Mouse (Mus musculus) mature B cell (primary cell): ENCODE measurements around the gene Hvcn1.

ENCODE experiments used
- in situ Hi-C: fragments of 300-500 bp; cut with MboI; formaldehyde crosslinking; loops from 2 replicates; pipeline ENCODE4 v1.14.3; 2019

The Hvcn1 gene

DNA sequence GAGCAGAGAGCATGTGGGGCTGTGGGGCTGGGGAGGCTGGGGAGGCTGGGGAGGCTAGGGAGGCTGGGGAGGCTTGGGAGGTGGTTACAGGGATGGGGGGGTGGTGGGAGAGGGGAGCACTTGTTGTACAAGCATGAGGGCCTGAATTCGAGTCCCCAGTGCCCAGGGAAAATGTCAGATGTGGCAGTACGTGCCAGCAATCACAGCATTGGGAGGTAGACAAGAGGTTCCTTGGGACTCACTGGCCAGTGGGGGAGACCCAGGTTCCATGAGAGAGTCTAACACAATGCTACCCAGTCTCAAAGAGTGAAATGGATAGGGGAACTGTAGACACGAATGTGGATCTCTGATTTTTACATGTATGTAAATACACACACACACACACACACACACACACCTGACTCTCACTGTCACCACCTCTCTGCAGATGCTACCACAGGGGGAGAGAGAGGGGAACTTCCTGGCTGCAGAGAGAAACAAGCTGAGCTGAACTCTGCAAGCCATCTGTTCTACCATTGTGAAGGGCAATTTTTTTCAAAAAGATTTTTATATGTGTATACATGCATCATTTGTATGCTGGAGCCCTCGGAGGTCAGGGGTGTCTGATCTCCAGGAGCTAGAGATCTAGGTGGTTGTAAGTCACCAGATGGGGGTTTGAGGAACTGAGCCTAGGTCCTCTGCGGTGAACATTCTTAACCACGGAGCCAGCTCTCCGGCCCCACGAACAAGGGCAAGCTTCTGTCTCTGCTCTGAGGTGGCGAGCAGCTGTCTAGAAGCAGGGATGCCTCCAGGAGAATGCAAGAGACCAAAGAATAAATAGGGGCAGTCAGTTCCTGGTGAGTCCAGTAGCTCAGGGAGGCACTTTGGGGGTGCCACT lies 28.0 kb downstream of the Hvcn1 start:
- in situ Hi-C loops: no loop called here

DNA sequence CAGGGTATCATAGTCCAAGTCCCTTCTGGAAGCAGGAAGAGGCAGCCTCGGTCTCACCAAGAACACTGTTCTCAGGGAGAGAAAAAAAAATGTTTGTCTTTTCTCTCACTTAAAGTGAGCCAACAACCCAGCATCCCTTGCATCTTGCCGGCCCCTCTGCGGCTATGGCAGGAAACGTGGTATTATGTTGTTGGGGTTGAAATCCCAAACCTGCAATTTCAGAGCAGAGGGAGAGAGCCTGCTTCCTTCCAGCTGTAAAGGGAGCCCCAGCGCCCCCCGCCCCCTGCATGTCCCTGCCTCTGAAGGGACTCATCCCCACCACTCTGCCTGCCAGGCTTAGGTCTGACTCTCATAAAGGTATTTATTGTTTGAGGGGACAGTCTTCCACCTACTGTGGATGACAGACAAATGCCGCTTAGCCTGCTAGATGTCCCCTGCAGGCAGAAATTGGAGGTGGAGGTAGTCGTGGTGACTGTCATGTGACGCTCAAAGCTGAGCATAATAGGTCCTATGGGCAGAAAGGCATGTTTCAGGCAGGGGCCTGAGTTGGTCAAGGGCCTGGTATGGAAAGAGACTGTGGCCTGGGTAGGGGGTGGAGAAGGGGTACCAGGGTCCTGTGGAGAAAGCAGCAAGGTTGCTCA lies 28.7 kb downstream of the Hvcn1 start:
- in situ Hi-C loops: no loop called here

DNA sequence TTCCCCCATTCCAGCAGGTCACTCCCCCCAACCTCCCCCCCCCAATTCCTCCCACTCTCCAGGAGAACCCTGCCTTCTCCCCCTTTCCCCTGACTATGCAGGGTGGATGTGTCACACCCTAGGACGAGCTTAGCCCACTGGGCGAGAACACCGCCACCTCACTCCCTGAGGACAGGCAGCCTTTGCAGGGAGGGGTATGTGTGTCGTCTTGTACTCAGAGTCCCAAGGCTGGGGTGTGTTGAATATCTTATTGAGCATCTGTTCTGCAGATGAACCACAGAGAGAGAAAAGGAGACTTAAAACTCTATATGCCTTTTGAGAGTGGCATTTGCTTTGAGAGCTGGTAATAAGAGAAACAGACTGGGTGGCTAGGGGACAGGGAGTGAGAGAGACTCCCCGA lies 30.6 kb downstream of the Hvcn1 start:
- in situ Hi-C loops: no loop called here

DNA sequence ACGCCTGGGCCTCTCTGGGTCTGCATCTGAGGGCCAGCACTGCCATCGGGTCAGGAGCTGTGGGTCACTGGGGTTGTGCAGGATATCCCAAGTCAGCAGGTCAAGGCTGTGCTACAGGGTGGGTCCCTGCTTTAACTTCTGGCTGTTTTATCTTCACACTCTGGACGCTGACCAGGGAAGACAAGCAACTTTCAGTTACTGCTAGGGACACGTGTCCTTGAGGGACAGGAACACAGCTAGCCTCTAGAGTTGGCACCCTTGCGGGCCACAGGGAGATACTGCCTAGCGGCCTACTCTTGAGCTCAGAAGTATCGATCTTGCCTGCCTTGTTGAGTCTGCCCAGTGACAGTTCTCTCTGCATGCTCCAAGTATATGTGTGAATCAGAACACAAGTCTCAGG lies 33.0 kb downstream of the Hvcn1 start:
- in situ Hi-C loops: no loop called here

DNA sequence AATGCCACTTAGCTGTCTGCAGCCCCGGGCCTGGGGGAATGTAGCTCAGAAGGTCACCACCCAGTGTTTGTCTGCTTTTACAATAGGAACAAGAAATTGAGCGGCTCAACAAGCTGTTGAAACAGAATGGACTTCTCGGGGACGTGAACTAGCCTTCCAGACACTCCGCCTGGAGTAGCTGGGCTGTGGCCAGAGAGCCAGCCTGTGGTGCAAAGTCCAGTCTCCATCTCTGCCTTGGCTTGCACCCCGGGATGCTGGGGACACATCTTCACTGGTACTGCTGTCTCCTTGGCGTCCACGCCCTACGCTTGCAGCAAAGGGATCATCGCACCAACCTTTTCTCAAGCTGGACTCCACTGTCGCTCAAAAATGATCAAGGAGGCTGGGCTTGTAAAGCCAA lies 33.9 kb downstream of the Hvcn1 start:
- in situ Hi-C loops: no loop called here

DNA sequence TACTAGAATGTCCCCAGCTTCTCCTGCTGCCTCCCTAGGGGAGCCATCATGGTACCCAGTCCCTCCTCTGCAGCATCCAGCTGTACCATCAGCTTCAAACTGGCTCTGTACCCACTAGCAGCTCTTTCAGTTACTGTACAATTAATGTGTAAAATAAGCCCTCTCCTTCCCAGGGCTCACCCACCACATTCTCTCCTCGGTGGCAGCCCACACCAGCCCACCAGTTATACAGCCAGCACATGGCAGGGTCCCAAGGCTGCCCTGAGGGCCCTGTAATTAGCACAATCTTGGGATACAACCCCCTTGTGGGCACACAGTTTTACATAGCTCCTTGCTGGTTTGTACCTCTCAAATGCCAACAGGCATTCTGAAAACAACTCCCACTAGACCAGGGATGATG lies 34.4 kb downstream of the Hvcn1 start:
- in situ Hi-C loops: no loop called here

DNA sequence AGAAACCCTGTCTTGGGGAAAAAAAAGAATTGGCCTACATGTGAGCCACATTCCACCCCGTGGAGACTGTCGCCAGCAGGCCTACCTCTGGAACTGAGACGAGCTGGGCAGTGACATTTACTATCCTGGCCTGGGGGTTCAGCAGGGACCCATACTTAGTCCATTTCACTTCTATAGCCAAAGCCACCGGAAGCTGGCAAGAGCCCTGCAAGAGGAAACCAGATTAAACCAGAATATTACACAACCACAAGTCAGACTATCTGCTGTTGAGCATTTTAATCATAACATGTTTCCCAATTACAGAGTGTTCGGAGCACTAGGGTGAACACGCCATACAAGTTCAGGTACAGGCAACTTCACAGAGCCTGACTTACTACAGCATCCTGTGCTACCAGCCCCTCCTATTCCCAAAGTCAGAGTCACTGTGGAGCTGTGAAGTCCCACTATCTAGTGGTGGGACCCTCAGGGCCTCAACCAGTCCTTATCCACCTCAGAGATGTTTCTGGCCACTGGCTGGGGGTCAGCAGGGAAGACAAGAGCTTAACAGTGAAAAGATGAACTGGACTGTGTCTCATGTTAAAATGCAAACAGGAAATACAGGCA lies 36.0 kb downstream of the Hvcn1 start:
- in situ Hi-C loops: no loop called here

DNA sequence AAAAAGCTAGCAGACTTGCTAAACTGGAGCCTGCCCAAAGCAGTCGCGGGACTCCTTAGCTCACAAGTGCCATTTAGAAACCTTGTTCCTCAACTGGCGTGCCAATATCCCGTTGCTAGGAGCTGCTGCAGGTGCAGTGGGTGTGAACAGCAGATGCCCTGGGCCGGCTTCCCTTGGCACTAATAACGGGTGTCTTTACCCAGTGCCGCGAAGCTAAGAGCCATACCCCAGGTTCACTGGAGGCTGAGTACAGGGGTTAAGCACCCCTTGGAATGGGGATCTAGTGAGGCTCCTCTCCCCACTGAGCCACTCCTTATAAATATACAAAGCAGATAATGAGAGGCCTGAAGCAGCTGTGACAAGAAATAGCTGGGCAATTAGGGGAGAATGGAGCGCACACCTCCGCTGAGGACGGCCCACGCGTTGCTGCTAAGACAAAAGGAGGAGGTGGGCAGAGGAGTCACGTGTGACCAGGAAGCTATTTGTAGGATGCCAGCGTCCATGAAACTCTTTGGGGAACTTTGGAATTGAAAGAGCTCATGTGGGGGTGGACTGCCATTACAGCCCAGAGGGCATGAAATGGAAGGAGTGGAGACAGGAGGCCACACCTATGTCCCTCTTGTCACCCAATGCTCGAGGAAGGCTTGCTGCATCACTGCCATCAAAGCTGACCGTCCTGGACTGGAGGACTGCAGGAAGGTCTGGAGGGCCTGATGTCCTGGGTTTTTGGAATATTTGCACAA lies 37.3 kb downstream of the Hvcn1 start:
- in situ Hi-C loops: no loop called here

DNA sequence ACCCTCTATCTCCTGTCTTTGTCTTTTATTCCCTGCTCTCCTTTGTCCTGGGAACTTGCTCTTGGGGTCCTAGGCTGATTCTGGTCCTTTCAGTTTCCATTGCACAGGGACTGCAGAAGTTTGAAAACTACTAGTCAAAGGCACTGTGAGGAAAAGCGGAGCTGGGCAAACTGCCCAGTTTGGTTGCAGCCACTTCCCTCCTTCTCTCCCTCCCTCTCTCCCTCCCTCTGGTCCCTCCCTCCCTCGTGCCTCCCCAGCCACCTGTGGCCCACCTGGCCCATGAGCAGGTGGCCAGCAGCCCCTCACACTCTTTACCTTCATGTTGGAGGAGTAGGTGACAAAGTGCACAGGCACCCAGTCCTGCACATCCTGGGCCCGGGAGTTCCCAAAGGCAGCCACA lies 38.6 kb downstream of the Hvcn1 start:
- in situ Hi-C loops: no loop called here

DNA sequence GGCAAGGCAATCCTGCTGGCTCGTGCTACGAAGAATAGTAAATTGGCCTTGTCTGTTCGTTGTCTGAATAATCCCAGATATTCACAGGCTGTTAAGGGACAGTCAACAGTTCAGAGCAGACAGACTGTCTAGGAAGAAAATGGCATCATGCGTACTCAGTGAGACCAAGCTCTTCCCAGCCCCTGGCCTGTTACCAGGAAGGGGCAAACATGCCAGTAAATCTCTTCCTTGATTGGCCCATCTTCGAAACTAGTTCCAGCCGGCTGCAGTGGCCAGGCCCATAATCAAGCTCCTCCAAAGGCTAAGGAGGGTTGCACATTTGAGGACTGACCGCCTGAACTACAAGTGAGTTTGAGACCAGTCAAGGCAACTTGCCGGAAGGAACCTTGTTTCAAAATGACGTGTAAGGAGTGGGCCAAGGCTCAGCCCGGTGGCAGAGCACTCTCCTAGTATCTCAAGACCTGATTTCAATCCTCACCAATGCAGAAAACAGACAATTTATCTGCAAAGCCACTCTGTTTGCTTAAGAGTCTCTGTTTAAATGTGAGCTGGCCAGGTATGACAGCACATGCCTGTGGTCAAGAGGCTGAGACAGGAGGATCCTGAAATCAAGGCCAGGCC lies 40.1 kb downstream of the Hvcn1 start:
- in situ Hi-C loops: no loop called here

DNA sequence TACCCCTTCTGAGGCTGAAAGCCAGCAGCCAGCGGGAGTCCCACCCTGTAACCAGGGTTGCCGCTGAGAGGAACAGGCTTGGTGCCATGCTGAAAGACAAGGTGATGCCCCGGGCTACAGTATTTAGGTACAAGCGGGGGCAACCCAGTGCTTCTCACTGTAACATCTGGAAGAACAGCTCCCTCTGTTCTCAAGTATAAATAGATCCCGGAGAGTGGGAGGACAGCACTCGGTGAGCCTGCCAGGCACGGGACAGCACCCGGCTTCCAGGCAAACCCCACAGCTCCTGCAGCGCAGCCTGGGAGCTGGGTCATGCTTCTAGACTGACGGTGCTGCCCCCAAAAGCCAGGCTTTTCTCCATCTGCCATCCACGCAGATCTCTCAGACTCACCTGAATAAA lies 40.9 kb downstream of the Hvcn1 start:
- in situ Hi-C loops: no loop called here

DNA sequence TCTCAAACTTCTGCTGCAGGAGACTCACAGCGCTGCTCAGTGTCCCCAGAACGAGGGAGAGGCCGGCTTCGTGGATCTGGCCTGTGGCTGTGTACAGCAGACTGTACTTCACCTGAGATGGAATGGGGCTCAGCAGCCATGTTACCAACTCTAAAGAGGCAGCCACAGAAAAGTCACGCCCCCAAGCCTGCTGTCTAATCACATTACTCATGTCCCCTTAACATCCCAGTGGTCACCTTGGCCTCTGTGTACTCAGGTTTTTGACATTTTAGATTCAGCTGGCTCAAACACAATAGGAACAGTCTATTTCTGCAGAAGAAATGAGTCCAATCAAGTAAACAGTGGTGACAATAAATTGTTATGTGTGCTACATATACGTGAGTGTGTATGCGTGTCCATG lies 41.3 kb downstream of the Hvcn1 start:
- in situ Hi-C loops: no loop called here

DNA sequence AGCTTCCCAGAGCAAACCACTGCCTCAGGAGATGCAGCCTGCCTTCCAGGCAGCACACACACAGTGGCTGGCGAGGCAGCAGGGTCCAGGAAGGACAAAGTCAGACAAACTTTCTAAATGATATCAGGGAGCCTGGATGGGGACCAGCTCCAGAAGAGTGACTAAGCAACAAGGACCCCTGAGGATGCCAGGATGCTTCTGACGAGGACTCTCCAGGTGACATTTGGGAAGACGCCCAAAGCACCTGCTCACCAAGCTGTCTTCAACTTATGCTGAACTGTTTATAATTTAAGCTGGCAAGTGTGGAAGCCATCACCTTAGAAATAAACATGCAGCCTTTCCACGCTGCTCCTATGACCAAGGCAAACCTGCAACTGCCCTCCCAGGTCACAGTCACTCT lies 42.7 kb downstream of the Hvcn1 start:
- in situ Hi-C loops: no loop called here

DNA sequence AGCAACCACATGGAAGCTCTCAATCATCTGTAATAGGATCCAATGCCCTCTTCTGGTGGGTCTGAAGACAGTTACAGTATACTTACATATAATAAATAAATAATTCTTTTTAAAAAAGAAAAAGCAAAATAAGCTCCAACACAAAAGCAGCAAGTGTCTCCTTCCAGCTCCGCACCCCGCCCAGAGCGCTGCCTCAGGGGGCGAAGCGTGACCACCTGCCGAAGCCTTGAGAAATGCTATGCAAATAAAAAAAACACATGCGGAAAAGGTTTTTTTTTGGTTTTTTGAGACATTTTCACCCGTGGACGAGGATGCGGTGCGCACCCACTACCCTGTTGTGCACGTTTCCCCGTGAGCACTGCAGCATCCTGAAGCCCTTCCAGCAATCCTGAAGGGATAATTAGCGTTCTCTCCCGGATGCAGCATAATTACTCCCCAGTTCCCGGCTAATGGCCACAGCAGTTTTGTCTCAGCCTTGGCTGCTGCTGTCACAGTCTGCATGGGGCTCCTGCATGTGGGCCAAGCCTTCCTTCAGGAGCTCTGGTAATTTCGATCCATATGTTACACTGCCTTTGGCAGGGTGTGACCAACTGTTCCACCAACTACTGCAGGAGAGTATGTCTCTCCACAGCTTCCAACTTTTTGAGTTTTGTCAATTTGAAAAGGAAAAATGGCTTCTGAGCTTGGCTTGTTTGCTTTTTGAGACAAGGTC lies 45.4 kb downstream of the Hvcn1 start:
- in situ Hi-C loops: no loop called here

DNA sequence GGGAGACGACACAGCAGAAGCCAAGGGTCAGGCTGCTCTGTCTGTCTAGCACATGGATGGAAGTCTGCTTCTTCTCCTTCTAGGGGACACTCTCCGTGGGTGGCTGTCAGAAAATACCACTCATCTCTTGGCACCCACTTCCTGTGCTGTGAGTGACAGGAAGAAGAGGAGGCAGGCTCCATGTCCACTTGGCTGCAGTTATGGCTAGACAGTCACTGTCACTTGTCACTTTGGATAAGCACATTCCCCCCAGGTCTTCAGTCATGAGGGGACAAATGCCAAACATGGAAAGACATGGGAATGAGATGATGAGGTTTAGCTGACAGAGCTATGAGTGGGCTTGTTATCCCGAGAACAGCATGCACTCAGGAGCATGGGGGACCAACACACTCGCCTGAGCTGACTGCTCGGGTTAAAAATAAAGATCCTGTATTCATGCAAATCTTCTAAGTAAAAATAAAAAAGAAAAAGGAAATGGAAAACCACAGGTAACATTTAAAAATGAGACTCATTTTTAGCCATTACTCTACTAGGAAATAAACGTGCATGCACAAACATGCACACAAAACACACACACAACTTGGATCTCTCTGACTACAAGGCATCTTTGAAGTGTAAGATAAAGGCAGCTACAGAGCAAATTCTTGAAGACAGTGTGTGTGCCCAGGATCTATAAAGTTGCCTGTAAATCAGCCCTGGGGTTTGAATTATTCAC lies 51.6 kb downstream of the Hvcn1 start:
- in situ Hi-C loops: no loop called here

DNA sequence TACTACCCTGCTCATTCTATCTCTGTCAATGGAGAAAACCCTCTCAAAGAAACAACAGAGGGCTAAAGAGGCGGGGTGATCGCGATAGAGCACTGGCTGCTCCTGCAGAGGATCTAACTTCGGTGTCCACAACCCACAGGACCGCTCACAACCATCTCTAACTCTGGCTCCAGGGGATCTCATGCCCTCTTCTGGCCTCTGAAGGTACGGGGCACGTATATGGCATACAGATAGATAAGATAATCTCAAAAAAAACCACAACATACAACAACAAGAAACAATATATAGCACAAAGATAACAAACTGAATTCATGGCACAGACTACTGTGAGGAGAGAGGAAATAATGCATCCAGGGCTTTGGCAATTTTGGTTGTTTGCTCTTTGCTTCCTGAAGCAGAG lies 55.5 kb downstream of the Hvcn1 start:
- in situ Hi-C loops: loop anchor here (5.0 kb wide), 1 partner anchor 40 kb away; no protein-coding TSS in a partner anchor

DNA sequence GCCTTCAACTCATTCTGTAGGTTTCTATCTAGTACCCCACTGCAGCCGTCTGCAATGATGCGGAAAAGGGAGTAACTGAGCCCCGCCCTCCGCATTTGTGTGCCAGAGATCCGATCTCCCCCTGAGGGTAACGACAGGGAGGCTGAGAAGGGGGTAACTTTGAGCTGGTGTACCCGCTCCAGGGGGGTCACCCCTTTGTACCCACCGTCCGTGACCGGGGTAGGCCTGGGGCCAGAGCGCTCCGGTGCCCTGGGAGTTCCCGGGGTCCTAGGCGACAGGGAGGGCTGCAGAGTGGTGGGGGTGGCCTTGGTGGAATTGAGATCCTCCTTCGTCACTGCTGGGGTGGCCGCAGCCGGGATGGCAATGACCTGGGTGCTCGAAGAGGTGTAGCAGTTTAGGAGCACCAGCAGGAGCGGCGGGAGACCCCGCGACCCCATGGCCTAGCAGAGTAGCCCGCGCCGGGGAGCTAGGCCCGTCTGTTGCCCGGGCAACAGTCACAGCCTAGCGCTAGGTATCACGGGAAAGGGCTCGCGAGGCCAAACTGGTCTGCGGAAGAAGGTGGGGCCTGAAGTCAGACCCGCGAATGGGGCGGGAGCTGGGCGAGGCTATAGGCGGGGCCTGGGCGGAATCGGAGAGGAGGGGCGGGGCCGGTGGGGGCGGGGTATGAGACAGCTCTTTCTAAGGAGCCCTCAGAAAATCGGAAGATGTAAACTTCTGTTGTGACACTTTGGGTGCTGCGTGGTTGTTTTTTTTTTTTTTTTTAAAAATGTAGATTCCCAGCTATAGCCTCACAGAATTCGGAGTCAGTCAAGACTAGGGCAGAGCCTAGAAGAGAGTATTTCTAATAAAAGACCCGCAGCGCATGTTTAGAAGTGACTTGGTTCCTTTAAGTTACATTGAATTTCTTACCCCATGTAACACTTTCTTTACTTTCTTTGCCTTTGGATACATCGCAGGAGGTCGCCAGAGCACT lies 57.6 kb downstream of the Hvcn1 start, which contains the start of gene Tctn1:
TSS of gene Tctn1 (minus strand) at position 528 of the 973 bp plus-strand sequence.
- in situ Hi-C loops: loop anchor here (5.0 kb wide), 1 partner anchor 42 kb away; no protein-coding TSS in a partner anchor

DNA sequence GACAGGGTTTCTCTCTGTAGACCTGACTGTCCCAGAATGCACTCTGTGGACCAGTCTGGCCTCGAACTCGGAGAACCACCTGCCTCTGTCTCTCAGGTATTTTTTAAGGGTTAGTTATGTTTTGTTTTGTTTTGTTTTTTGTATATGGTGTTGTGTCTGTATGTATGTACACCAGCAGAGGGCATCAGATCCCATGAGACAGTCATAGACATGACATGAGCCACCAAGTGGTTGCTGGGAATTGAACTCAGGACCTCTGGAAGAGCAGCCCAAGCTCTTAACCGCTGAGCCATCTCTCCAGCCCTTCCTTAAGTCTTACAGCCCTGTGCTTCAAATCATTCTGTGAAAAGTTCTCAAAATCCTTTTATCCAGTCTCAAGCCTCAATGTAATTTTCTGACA lies 58.6 kb downstream of the Hvcn1 start:
- in situ Hi-C loops: no loop called here

DNA sequence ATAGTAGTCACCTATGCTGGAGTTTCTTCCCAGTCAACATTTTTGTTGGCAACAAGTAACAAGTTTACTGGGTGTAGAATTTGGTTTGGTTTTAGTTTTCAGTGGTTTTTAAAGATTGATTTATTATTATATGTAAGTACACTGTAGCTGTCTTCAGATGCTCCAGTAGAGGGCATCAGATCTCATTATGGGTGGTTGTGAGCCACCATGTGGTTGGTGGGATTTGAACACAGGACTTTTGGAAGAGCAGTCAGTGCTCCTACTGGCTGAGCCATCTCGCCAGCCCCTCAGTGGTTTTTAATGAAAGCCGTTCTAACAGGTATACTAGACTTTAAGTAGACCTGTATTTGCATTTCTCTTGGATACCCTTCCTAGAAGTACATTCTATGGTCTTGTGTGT lies 59.3 kb downstream of the Hvcn1 start:
- in situ Hi-C loops: no loop called here
